Mouse (Mus musculus): ENCODE data around the gene Nadk2. TPM values are rescaled to one million over a fixed set of nuclear protein-coding genes. Genes with fewer than 3 reads are reported as not detected.
A peak's percentile ranks its signal among the peaks of the same experiment; 100 is the strongest.

Gene Nadk2
- polyA plus RNA-seq, 1 experiment from 2014 or later: 37.3 TPM

DNA sequence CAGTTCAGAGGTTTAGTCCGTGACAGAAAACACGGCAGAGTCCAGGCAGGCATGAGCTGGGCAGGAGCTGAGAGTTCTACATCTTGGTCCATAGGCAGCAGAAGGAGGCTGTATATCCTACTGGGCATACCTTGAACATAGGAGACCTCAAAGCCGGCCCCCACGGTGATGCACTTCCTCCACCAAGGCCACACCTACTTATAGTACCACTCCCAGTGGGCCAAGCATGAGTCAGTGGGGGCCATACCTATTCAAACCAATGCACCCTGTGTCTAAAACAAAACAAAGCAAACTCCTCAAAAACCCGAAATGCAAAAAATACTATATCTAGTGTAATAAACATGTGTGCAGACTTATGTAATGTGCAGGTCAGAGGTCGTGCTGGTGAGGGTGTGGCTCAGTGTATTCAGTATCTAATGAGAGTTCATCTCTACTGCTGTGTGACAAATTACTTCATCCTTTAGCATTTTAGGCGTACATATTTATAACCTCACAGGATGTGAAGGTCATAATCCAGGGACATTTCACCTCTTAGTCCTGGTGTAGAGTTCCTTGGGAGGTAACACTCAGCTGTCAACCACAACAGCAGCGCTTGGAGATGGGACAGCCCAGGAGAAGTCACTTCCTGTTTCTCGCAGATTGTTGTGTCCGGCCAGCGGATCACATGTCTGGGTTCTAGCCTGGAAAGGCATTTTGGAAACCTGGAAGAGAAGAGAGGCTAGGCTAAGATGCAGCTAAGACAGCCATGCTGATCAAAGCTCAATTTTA lies 22.7 kb downstream of the Nadk2 start:
- TF ChIP-seq CTCF (IDR thresholded peaks at IDR 0.05; ENCODE audit: low read depth): no peak
- H3K4me1 ChIP-seq (replicated peaks; ENCODE audit: control insufficient read depth, insufficient read depth, low read length): 0 out of 2 replicates have a peak, but pooled peaks cover 2% of the 10 kb centered on the region
- WGBS: 50% methylated on average over 11 of the region's 11 CpGs
- no peak overlapping the region for H3K9ac ChIP-seq (ENCODE audit: low read depth, low read length)
- no peaks in the 10 kb centered on the region for H3K27me3 ChIP-seq (replicated peaks; ENCODE audit: control insufficient read depth, insufficient read depth, low read length)
- peak; percentile 41 for ATAC-seq
- H3K36me3 ChIP-seq (ENCODE audit: control insufficient read depth, insufficient read depth): peaks cover 29% of the 10 kb centered on the region
- peak overlapping the region; percentile 55 for H3K4me2 ChIP-seq (replicated peaks; ENCODE audit: low read depth)
- H3K4me3 ChIP-seq (ENCODE audit: low read depth, low read length): peak overlapping the region; percentile 9; the same call in 1 of the 2 replicates
- no peak overlapping the region for H3K27ac ChIP-seq (ENCODE audit: low read depth, low read length)
- no peaks in the 10 kb centered on the region for H3K9me3 ChIP-seq (ENCODE audit: control insufficient read depth)

- Histone ChIP-seq H3K27ac (ENCODE audit: low read depth, low read length) (no peak overlapping the region), H3K4me2 (replicated peaks; ENCODE audit: low read depth) (peak overlapping the region; percentile 55), H3K4me1 (replicated peaks; ENCODE audit: control insufficient read depth, insufficient read depth, low read length) (0 out of 2 replicates have a peak, but pooled peaks cover 2% of the 10 kb centered on the region), H3K9me3 (ENCODE audit: control insufficient read depth) (no peaks in the 10 kb centered on the region), H3K36me3 (ENCODE audit: control insufficient read depth, insufficient read depth) (peaks cover 33% of the 10 kb centered on the region), H3K4me3 (ENCODE audit: low read depth, low read length) (peak overlapping the region; percentile 9; the same call in 1 of the 2 replicates), H3K9ac (ENCODE audit: low read depth, low read length) (no peak overlapping the region), H3K27me3 (replicated peaks; ENCODE audit: control insufficient read depth, insufficient read depth, low read length) (no peaks in the 10 kb centered on the region)
- ATAC-seq: peak; percentile 59
- WGBS: 11% methylated on average over 13 of the region's 13 CpGs
- no peak for TF ChIP-seq CTCF (IDR thresholded peaks at IDR 0.05; ENCODE audit: low read depth)
These were observed 23.3 kb downstream of the Nadk2 start for GRCm38 (mm10) chr15:9094366-9094750.

GRCm38 (mm10) chr15:9096865-9097264 lies 25.8 kb downstream of the Nadk2 start:
- TF ChIP-seq CTCF (IDR thresholded peaks at IDR 0.05; ENCODE audit: low read depth): no peak
- H3K36me3 ChIP-seq (ENCODE audit: control insufficient read depth, insufficient read depth): peaks cover 53% of the 10 kb centered on the region
- no peaks in the 10 kb centered on the region for H3K27me3 ChIP-seq (replicated peaks; ENCODE audit: control insufficient read depth, insufficient read depth, low read length)
- no peak for ATAC-seq
- H3K27ac ChIP-seq (ENCODE audit: low read depth, low read length): no peak overlapping the region
- no peak overlapping the region for H3K9ac ChIP-seq (ENCODE audit: low read depth, low read length)
- no peak overlapping the region for H3K4me3 ChIP-seq (ENCODE audit: low read depth, low read length)
- WGBS: 59% methylated on average over 4 of the region's 4 CpGs
- no peak overlapping the region for H3K4me2 ChIP-seq (replicated peaks; ENCODE audit: low read depth)
- 0 out of 2 replicates have a peak, but pooled peaks cover 2% of the 10 kb centered on the region for H3K4me1 ChIP-seq (replicated peaks; ENCODE audit: control insufficient read depth, insufficient read depth, low read length)
- no peaks in the 10 kb centered on the region for H3K9me3 ChIP-seq (ENCODE audit: control insufficient read depth)

DNA sequence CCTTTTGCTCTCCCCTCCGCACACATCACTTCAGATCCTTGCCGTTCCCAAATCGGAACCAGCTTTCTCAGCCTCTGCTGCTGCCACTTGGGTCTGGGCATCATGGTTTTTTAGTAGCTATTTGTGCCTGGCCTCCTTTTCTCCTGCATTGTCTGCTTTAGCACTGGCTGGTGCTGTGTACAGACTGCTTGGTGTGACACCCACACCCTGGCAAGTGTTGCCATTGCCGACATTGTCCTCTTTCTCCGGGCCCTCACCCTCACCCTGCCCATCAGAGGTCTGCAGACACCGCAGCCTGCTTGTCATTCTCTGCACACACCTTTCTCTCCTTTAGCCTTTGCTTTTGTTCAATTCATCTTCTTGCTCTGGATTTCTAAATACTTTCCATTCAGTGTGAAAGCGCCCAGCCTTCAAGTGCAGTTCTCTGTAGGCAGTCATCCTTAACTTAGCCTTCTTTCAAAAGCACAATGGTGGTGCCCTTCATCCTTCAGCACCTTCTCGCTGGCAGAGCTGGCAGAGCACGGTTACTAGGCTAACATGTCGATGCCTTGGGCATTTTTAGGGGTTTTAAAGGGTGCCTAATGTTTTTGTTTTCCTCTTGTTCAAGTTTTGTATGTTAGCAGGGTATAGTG lies 29.5 kb downstream of the Nadk2 start:
- no peaks in the 10 kb centered on the region for H3K9me3 ChIP-seq (ENCODE audit: control insufficient read depth)
- no peaks in the 10 kb centered on the region for H3K27me3 ChIP-seq (replicated peaks; ENCODE audit: control insufficient read depth, insufficient read depth, low read length)
- no peak for ATAC-seq
- H3K9ac ChIP-seq (ENCODE audit: low read depth, low read length): no peak overlapping the region
- no peaks in the 10 kb centered on the region for H3K4me1 ChIP-seq (replicated peaks; ENCODE audit: control insufficient read depth, insufficient read depth, low read length)
- no peak for TF ChIP-seq CTCF (IDR thresholded peaks at IDR 0.05; ENCODE audit: low read depth)
- no peak overlapping the region for H3K4me2 ChIP-seq (replicated peaks; ENCODE audit: low read depth)
- no peak overlapping the region for H3K27ac ChIP-seq (ENCODE audit: low read depth, low read length)
- peaks cover 61% of the 10 kb centered on the region for H3K36me3 ChIP-seq (ENCODE audit: control insufficient read depth, insufficient read depth)
- 96% methylated on average over 10 of the region's 10 CpGs for WGBS
- H3K4me3 ChIP-seq (ENCODE audit: low read depth, low read length): no peak overlapping the region

DNA sequence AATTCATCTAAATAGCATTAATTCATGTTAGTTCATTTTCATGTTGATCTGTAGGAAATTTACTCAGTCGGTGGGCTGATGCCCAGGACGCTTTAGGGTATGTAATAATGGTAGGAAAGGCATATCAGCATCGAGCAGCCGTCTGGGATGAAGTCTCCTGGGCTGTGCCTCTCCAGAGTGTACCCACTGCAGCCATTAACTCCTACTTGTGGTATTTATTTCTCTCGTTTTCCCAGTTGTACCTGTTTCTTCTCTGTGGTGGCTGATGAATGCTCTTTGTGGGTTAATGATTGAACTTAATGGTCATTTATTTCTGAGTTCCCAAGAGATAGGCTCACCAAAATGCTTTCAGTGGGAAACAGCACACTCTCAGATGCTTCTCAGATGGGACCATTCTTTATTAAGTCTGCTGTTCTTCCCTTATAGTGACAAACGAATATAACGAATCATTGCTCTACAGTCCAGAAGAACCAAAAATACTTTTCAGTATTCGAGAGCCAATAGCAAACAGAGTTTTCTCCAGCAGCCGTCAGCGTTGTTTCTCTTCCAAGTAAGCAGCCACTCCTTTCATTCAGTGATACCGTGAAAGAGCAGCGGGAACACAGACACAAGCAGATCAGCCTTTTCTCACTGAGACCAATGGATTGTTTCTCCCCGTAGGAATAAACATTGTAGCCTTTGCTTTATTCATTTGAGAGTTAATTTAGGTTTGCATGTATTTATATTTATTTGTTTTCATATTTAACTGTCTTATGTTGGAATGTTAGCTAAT lies 35.4 kb downstream of the Nadk2 start:
- no peak overlapping the region for H3K4me3 ChIP-seq (ENCODE audit: low read depth, low read length)
- no peaks in the 10 kb centered on the region for H3K27me3 ChIP-seq (replicated peaks; ENCODE audit: control insufficient read depth, insufficient read depth, low read length)
- H3K4me1 ChIP-seq (replicated peaks; ENCODE audit: control insufficient read depth, insufficient read depth, low read length): no peaks in the 10 kb centered on the region
- H3K9me3 ChIP-seq (ENCODE audit: control insufficient read depth): no peaks in the 10 kb centered on the region
- no peak for ATAC-seq
- TF ChIP-seq CTCF (IDR thresholded peaks at IDR 0.05; ENCODE audit: low read depth): no peak
- peak overlapping the region; percentile 24; the same call in 1 of the 2 replicates for H3K4me2 ChIP-seq (replicated peaks; ENCODE audit: low read depth)
- H3K27ac ChIP-seq (ENCODE audit: low read depth, low read length): no peak overlapping the region
- H3K9ac ChIP-seq (ENCODE audit: low read depth, low read length): no peak overlapping the region
- peaks cover 39% of the 10 kb centered on the region for H3K36me3 ChIP-seq (ENCODE audit: control insufficient read depth, insufficient read depth)
- 40% methylated on average over 13 of the region's 13 CpGs for WGBS

Measured in intestine, postnatal 0 days (tissue).